Mouse (Mus musculus): ENCODE measurements around the gene Smc6.

- TF ChIP-seq POLR2A (IDR thresholded peaks at IDR 0.05; ENCODE audit: low read depth, low read length) (no peak), RAD21 (IDR thresholded peaks at IDR 0.05; ENCODE audit: low read depth, low read length) (no peak), EP300 (IDR thresholded peaks at IDR 0.05; ENCODE audit: low read length) (no peak), CTCF (conservative IDR thresholded peaks at IDR 0.05 in 1 of 2, IDR thresholded peaks at IDR 0.05 in 1 of 2; ENCODE audit: low read depth in 2 of 2, low read length in 2 of 2) (no peak), ELF1 (IDR thresholded peaks at IDR 0.05; ENCODE audit: low read depth, low read length) (no peak), MYC (IDR thresholded peaks at IDR 0.05; ENCODE audit: low read depth, low read length) (no peak), ZKSCAN1 (IDR thresholded peaks at IDR 0.05; ENCODE audit: borderline replicate concordance, low read depth, low read length) (no peak), USF1 (IDR thresholded peaks at IDR 0.05; ENCODE audit: low read depth, low read length) (no peak), IRF4 (IDR thresholded peaks at IDR 0.05; ENCODE audit: low read depth, low read length) (no peak)
Observed at GRCm38 (mm10) chr12:11349870-11350269, 84.2 kb downstream of the Smc6 start.
